Comparison of ENCODE assay signal across 8 mouse cellular contexts in the genomic region with DNA sequence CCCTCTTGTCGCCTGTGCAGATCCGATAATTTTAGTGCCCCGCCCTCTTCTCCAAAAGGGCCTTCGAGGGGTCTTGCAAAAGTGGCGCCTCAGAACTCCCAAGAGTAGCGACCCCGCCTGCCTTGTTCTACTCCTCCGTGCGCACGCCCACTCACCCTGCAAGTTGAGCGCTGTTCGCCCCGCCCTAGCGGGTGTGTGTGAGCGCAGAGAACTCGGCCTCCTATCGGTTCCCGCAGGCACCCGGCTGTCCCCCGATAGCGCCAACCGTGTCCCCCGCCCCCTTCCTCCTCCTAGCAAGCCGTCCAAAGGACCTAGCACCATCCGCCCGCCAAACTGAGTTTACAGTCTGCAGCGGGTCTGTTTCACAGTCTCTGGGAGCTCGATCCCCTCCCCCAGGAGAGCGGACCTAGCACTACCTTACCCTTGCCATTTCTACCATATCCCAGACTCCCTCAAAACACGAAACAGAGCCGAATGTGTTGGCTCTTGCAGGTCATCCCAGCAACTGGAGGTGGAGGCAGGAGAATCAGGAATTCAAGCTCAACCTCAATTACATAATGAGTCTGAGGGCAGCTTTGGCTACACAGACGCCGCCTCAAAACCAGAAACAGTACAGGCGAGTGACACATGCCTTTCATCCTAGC. TPM values are rescaled to one million over a fixed set of nuclear protein-coding genes. Genes with fewer than 3 reads are reported as not detected.
DNase-seq lines count a peak whose midpoint lies in the region; ATAC-seq and TF ChIP-seq lines count a peak whose summit lies in the region.

No protein-coding gene starts in this region.

- TF ChIP-seq POLR2A in lung, adult 2 months (IDR thresholded peaks at IDR 0.05; ENCODE audit: borderline replicate concordance, extremely low read depth, low read depth, low read length): no peak

- H3K4me2 ChIP-seq in neural tube, embryonic 15.5 days: peak overlapping the region; percentile 78

- H3K36me3 ChIP-seq in E14TG2a.4 (ENCODE audit: insufficient read depth, low read length): peaks cover 21% of the 10 kb centered on the region
- no peaks in the 10 kb centered on the region for H3K36me3 ChIP-seq in neural tube, embryonic 15.5 days

- DNase-seq in c-Kit-positive CD71-negative TER-119-negative erythroid progenitor cells, embryonic 14.5 days (ENCODE audit: low read depth): peak; percentile 89
- peak; percentile 5 for DNase-seq in fibroblast of lung, adult 2 months (ENCODE audit: low read depth)
- DNase-seq in heart, postnatal 14 days: peak; percentile 71
- peak; percentile 81 to 88 for DNase-seq in kidney, postnatal 4 days
- peak; percentile 46 for DNase-seq in lung, adult 2 months
- DNase-seq in testis, postnatal 14 days (ENCODE audit: low spot score): peak; percentile 63

- peak overlapping the region; percentile 30 for H3K9ac ChIP-seq in neural tube, embryonic 15.5 days (replicated peaks)

- WGBS in lung, adult 2 months: 4% methylated on average over 34 of the region's 34 CpGs
- WGBS in neural tube, embryonic 15.5 days: 5% methylated on average over 34 of the region's 34 CpGs

- H3K27me3 ChIP-seq in E14TG2a.4 (ENCODE audit: insufficient read depth, low read length): peaks cover 59% of the 10 kb centered on the region
- peaks cover 52% of the 10 kb centered on the region for H3K27me3 ChIP-seq in neural tube, embryonic 15.5 days (replicated peaks)

- no peak overlapping the region for H3K27ac ChIP-seq in neural tube, embryonic 15.5 days (replicated peaks)

- intact Hi-C loops in heart, postnatal 14 days (cut with DNase I): no loop called here

- TF ChIP-seq CTCF in E14TG2a.4 (conservative IDR thresholded peaks at IDR 0.05; ENCODE audit: low read length): no peak
- TF ChIP-seq CTCF in lung, adult 2 months (IDR thresholded peaks at IDR 0.05; ENCODE audit: insufficient read depth, low read length): no peak

- peaks cover 56% of the 10 kb centered on the region for H3K4me1 ChIP-seq in E14TG2a.4 (replicated peaks; ENCODE audit: low read depth, low read length)
- H3K4me1 ChIP-seq in lung, adult 2 months (ENCODE audit: control insufficient read depth, insufficient read depth, low read length): peaks cover 22% of the 10 kb centered on the region
- H3K4me1 ChIP-seq in neural tube, embryonic 15.5 days: peaks cover 24% of the 10 kb centered on the region

- peak overlapping the region; percentile 74 for H3K4me3 ChIP-seq in E14TG2a.4 (replicated peaks; ENCODE audit: low read length)
- H3K4me3 ChIP-seq in lung, adult 2 months (replicated peaks; ENCODE audit: extremely low read depth, low read depth, low read length): peak overlapping the region; percentile 25
- H3K4me3 ChIP-seq in neural tube, embryonic 15.5 days (replicated peaks): peak overlapping the region; percentile 40

- ATAC-seq in neural tube, embryonic 15.5 days (ENCODE audit: low FRiP score): peak; percentile 29; the same call in 1 of the 2 replicates

- no peaks in the 10 kb centered on the region for H3K9me3 ChIP-seq in E14TG2a.4 (ENCODE audit: low read length)
- H3K9me3 ChIP-seq in neural tube, embryonic 15.5 days (replicated peaks): no peaks in the 10 kb centered on the region

RNA-seq across cellular contexts. Expression of a gene that starts 0.8 kb away (rescaled TPM):
- 1 to 10 TPM; 1.6 to 2.5 TPM for total RNA-seq in heart, postnatal 14 days (2021)
- 10.7 and 11.1 TPM in 2 replicates for polyA plus RNA-seq in lung, adult 2 months (2012; rRNA removed)
- polyA plus RNA-seq in neural tube, embryonic 15.5 days (2015; fragmentation: Nextera tagmentation; extraction: Ambion mirVana): 1.0 and 2.2 TPM in 2 replicates

RNA-seq across cellular contexts. Expression of a gene that starts 7.0 kb away (rescaled TPM):
- total RNA-seq in heart, postnatal 14 days (2021): 1 to 10 TPM; 6.1 to 7.0 TPM
- 10.1 and 10.8 TPM in 2 replicates for polyA plus RNA-seq in lung, adult 2 months (2012; rRNA removed)
- 9.5 and 10.8 TPM in 2 replicates for polyA plus RNA-seq in neural tube, embryonic 15.5 days (2015; fragmentation: Nextera tagmentation; extraction: Ambion mirVana)

RNA-seq across cellular contexts. Expression of a gene that starts 25.7 kb away (rescaled TPM):
- 1 to 10 TPM; 1.8 to 2.0 TPM for total RNA-seq in heart, postnatal 14 days (2021)
- 15.6 and 19.2 TPM in 2 replicates for polyA plus RNA-seq in lung, adult 2 months (2012; rRNA removed)
- 86.4 and 100 TPM in 2 replicates for polyA plus RNA-seq in neural tube, embryonic 15.5 days (2015; fragmentation: Nextera tagmentation; extraction: Ambion mirVana)

RNA-seq across cellular contexts. Expression of a gene that starts 26.7 kb away (rescaled TPM):
- 1 to 10 TPM; 1.0 to 1.3 TPM for total RNA-seq in heart, postnatal 14 days (2021)
- polyA plus RNA-seq in lung, adult 2 months (2012; rRNA removed): 24.8 and 30.6 TPM in 2 replicates
- polyA plus RNA-seq in neural tube, embryonic 15.5 days (2015; fragmentation: Nextera tagmentation; extraction: Ambion mirVana): 1.6 and 4.6 TPM in 2 replicates

RNA-seq across cellular contexts. Expression of a gene that starts 35.2 kb away (rescaled TPM):
- total RNA-seq in heart, postnatal 14 days (2021): 10 to 100 TPM; 22.7 to 27.6 TPM
- polyA plus RNA-seq in lung, adult 2 months (2012; rRNA removed): 190 and 194 TPM in 2 replicates
- 52.8 and 54.6 TPM in 2 replicates for polyA plus RNA-seq in neural tube, embryonic 15.5 days (2015; fragmentation: Nextera tagmentation; extraction: Ambion mirVana)

Comparison
In these comparisons a context has a peak if more than half of its experiments do, and no peak if none do; other contexts are left out.
1. DNase-seq: peak in every context shown above with its lines; median percentile 89 in c-Kit-positive CD71-negative TER-119-negative erythroid progenitor cells, embryonic 14.5 days; 84 in kidney, postnatal 4 days; 71 in heart, postnatal 14 days; 63 in testis, postnatal 14 days; 46 in lung, adult 2 months; 5 in fibroblast of lung, adult 2 months.